Mouse (Mus musculus) midbrain, embryonic 14.5 days (tissue): ENCODE measurements around the gene Oprd1. TPM values are rescaled to one million over a fixed set of nuclear protein-coding genes. Genes with fewer than 3 reads are reported as not detected.

Experiments
- ATAC-seq: fragments of 200-750 bp; cut with Nextera tagmentation; 2 replicates; pipeline ENCODE4 v1.8.0; 2017; ENCODE audit warnings: moderate number of reproducible peaks, moderate library complexity; ENCODE audit not compliant: low FRiP score, low TSS enrichment
- DNase-seq: peaks from one replicate; pipeline ENCODE4 v3.0.0-alpha.2; 2015
- H3K27ac ChIP-seq: fragments of 300-500 bp; sonication (generic); replicated peaks from 2 replicates; pipeline ENCODE4 v1.5.1; 2014; ENCODE audit warnings: mild to moderate bottlenecking, low read depth, low read length, moderate library complexity
- H3K27me3 ChIP-seq: fragments of 300-500 bp; sonication (generic); 2 replicates; pipeline ENCODE4 v1.6.1; 2014; ENCODE audit warnings: low read length, control low read depth, mixed read lengths; ENCODE audit not compliant: control insufficient read depth, insufficient read depth
- H3K36me3 ChIP-seq: fragments of 300-500 bp; sonication (generic); 2 replicates; pipeline ENCODE4 v1.6.1; 2014; ENCODE audit warnings: low read length, control low read depth; ENCODE audit not compliant: control insufficient read depth, insufficient read depth
- H3K4me1 ChIP-seq: fragments of 300-500 bp; sonication (generic); 2 replicates; pipeline ENCODE4 v1.6.1; 2014; ENCODE audit warnings: mild to moderate bottlenecking, antibody characterized with exemption, low read length, control low read depth; ENCODE audit not compliant: control insufficient read depth, insufficient read depth
- H3K4me2 ChIP-seq: fragments of 300-500 bp; sonication (generic); 2 replicates; pipeline ENCODE4 v1.6.1; 2014; ENCODE audit warnings: mild to moderate bottlenecking, low read length, moderate library complexity
- H3K4me3 ChIP-seq: fragments of 300-500 bp; sonication (generic); replicated peaks from 2 replicates; pipeline ENCODE4 v1.5.1; 2014; ENCODE audit warnings: low read depth, low read length
- H3K9ac ChIP-seq: fragments of 300-500 bp; sonication (generic); replicated peaks from 2 replicates; pipeline ENCODE4 v1.6.1; 2014; ENCODE audit warnings: mild to moderate bottlenecking, low read length, moderate library complexity
- H3K9me3 ChIP-seq: fragments of 300-500 bp; sonication (generic); 2 replicates; pipeline ENCODE4 v1.6.1; 2016; ENCODE audit warnings: low read length, control low read depth, mixed read lengths; ENCODE audit not compliant: control insufficient read depth
- WGBS: fragments of 180-500 bp; shearing (Covaris S2); extraction: QIAGEN DNeasy Blood & Tissue Kit; methylation state at CpG from one replicate; pipeline ENCODE4 v1.1.7; 2014; 5-methylcytosine and 5-hydroxymethylcytosine counted together
- polyA plus RNA-seq: library from polyadenylated mRNA; unstranded; fragments of >200 nt; fragmentation: Nextera tagmentation; extraction: Ambion mirVana; gene quantifications from 2 replicates; pipeline ENCODE4 v1.2.1, GENCODE M21; 2014

Gene Oprd1
- polyA plus RNA-seq, 1 experiment from 2014 or later, result 0.08 TPM

GRCm38 (mm10) chr4:132146201-132146600 is 1.9 kb upstream of the Oprd1 start:
- Histone ChIP-seq H3K4me2 (no peak overlapping the region), H3K4me1 (no peaks in the 10 kb centered on the region), H3K9ac (no peak overlapping the region), H3K27ac (no peak overlapping the region), H3K9me3 (no peaks in the 10 kb centered on the region), H3K27me3 (peaks cover 40% of the 10 kb centered on the region), H3K4me3 (no peak overlapping the region), H3K36me3 (no peaks in the 10 kb centered on the region)
- ATAC-seq (no peak), DNase-seq (no peak)
- WGBS, result 76% methylated on average over 5 of the region's 5 CpGs

GRCm38 (mm10) chr4:132145092-132145491 is 806 bp upstream of the Oprd1 start:
- no peaks in the 10 kb centered on the region for H3K36me3 ChIP-seq

GRCm38 (mm10) chr4:132138640-132139039 is 5.6 kb downstream of the Oprd1 start:
- no peak for ATAC-seq
- DNase-seq, result no peak
- 86% methylated on average over 2 of the region's 2 CpGs for WGBS

More at GRCm38 (mm10) chr4:132145092-132145491, 806 bp upstream of the Oprd1 start:
- 41% methylated on average over 10 of the region's 10 CpGs for WGBS
- H3K4me3 ChIP-seq, result no peak overlapping the region
- no peak overlapping the region for H3K27ac ChIP-seq
- peaks cover 43% of the 10 kb centered on the region for H3K27me3 ChIP-seq
- H3K9ac ChIP-seq, result no peak overlapping the region
- no peaks in the 10 kb centered on the region for H3K9me3 ChIP-seq
- DNase-seq (no peak), ATAC-seq (no peak)
- no peak overlapping the region for H3K4me2 ChIP-seq
- H3K4me1 ChIP-seq, result no peaks in the 10 kb centered on the region

GRCm38 (mm10) chr4:132137013-132137412 is 7.3 kb downstream of the Oprd1 start:
- H3K4me2 ChIP-seq, result no peak overlapping the region
- ATAC-seq, result no peak
- no peaks in the 10 kb centered on the region for H3K4me1 ChIP-seq
- H3K27me3 ChIP-seq, result 0 out of 2 replicates have a peak, but pooled peaks cover 5% of the 10 kb centered on the region
- no peak overlapping the region for H3K9ac ChIP-seq
- H3K9me3 ChIP-seq, result no peaks in the 10 kb centered on the region
- no peaks in the 10 kb centered on the region for H3K36me3 ChIP-seq
- no peak overlapping the region for H3K4me3 ChIP-seq
- no peak for DNase-seq
- H3K27ac ChIP-seq, result no peak overlapping the region
- WGBS, result 77% methylated on average over 7 of the region's 7 CpGs

More at GRCm38 (mm10) chr4:132138640-132139039, 5.6 kb downstream of the Oprd1 start:
- peaks cover 16% of the 10 kb centered on the region for H3K27me3 ChIP-seq
- no peak overlapping the region for H3K4me2 ChIP-seq
- no peaks in the 10 kb centered on the region for H3K36me3 ChIP-seq
- no peak overlapping the region for H3K4me3 ChIP-seq
- no peak overlapping the region for H3K27ac ChIP-seq
- H3K4me1 ChIP-seq, result no peaks in the 10 kb centered on the region
- H3K9ac ChIP-seq, result no peak overlapping the region
- H3K9me3 ChIP-seq, result no peaks in the 10 kb centered on the region

- ATAC-seq (no peak), DNase-seq (no peak)
- Histone ChIP-seq H3K27me3 (no peaks in the 10 kb centered on the region), H3K9ac (no peak overlapping the region), H3K36me3 (no peaks in the 10 kb centered on the region), H3K27ac (no peak overlapping the region), H3K4me1 (0 out of 2 replicates have a peak, but pooled peaks cover 7% of the 10 kb centered on the region), H3K9me3 (no peaks in the 10 kb centered on the region), H3K4me3 (no peak overlapping the region), H3K4me2 (no peak overlapping the region)
- WGBS, result 73% methylated on average over 16 of the region's 16 CpGs
Observed at GRCm38 (mm10) chr4:132133920-132134319, 10.4 kb downstream of the Oprd1 start.

GRCm38 (mm10) chr4:132133381-132133780 is 10.9 kb downstream of the Oprd1 start:
- 92% methylated on average over 5 of the region's 5 CpGs for WGBS
- DNase-seq, result no peak
- no peak for ATAC-seq
- no peaks in the 10 kb centered on the region for H3K27me3 ChIP-seq
- no peak overlapping the region for H3K4me2 ChIP-seq
- no peaks in the 10 kb centered on the region for H3K9me3 ChIP-seq
- H3K27ac ChIP-seq, result no peak overlapping the region
- H3K36me3 ChIP-seq, result no peaks in the 10 kb centered on the region
- no peak overlapping the region for H3K4me3 ChIP-seq
- no peak overlapping the region for H3K9ac ChIP-seq
- H3K4me1 ChIP-seq, result 0 out of 2 replicates have a peak, but pooled peaks cover 8% of the 10 kb centered on the region

GRCm38 (mm10) chr4:132132297-132132696 is 12.0 kb downstream of the Oprd1 start:
- ATAC-seq, result no peak
- Histone ChIP-seq H3K27ac (no peak overlapping the region), H3K4me3 (no peak overlapping the region), H3K9ac (no peak overlapping the region), H3K27me3 (no peaks in the 10 kb centered on the region), H3K36me3 (no peaks in the 10 kb centered on the region), H3K4me1 (0 out of 2 replicates have a peak, but pooled peaks cover 8% of the 10 kb centered on the region), H3K4me2 (no peak overlapping the region), H3K9me3 (no peaks in the 10 kb centered on the region)
- DNase-seq, result no peak
- WGBS, result 72% methylated on average over 7 of the region's 7 CpGs

- WGBS, result 93% methylated on average over 7 of the region's 7 CpGs
- Histone ChIP-seq H3K4me1 (0 out of 2 replicates have a peak, but pooled peaks cover 8% of the 10 kb centered on the region), H3K27ac (no peak overlapping the region), H3K4me2 (no peak overlapping the region), H3K9ac (no peak overlapping the region), H3K4me3 (no peak overlapping the region), H3K27me3 (no peaks in the 10 kb centered on the region), H3K36me3 (no peaks in the 10 kb centered on the region), H3K9me3 (no peaks in the 10 kb centered on the region)
- no peak for ATAC-seq
- DNase-seq, result no peak
Observed at GRCm38 (mm10) chr4:132131790-132132189, 12.5 kb downstream of the Oprd1 start.

GRCm38 (mm10) chr4:132131116-132131515 is 13.2 kb downstream of the Oprd1 start:
- H3K36me3 ChIP-seq, result no peaks in the 10 kb centered on the region
- no peaks in the 10 kb centered on the region for H3K27me3 ChIP-seq
- WGBS, result 89% methylated on average over 9 of the region's 9 CpGs
- H3K27ac ChIP-seq, result no peak overlapping the region
- H3K4me1 ChIP-seq, result 0 out of 2 replicates have a peak, but pooled peaks cover 8% of the 10 kb centered on the region
- no peak overlapping the region for H3K9ac ChIP-seq
- H3K9me3 ChIP-seq, result no peaks in the 10 kb centered on the region
- H3K4me2 ChIP-seq, result no peak overlapping the region
- no peak overlapping the region for H3K4me3 ChIP-seq
- DNase-seq (no peak), ATAC-seq (no peak)
